Mouse (Mus musculus) kidney, embryonic 16.5 days (tissue): Measurements from ENCODE around the gene Bsn. TPM values are rescaled to one million over a fixed set of nuclear protein-coding genes. Genes with fewer than 3 reads are reported as not detected.

Experiments used
- ATAC-seq: fragments of 200-750 bp; cut with Nextera tagmentation; 2 replicates; pipeline ENCODE4 v1.8.0; 2017; ENCODE audit warnings: moderate TSS enrichment; ENCODE audit not compliant: low FRiP score, low TSS enrichment
- H3K27ac ChIP-seq: fragments of 300-500 bp; sonication (generic); 2 replicates; pipeline ENCODE4 v1.5.1; 2014; ENCODE audit warnings: low read length
- H3K27me3 ChIP-seq: fragments of 300-500 bp; sonication (generic); 2 replicates; pipeline ENCODE4 v1.6.1; 2014; ENCODE audit warnings: low read length, control low read depth, mixed read lengths; ENCODE audit not compliant: insufficient read depth
- H3K36me3 ChIP-seq: fragments of 300-500 bp; sonication (generic); 2 replicates; pipeline ENCODE4 v1.6.1; 2014; ENCODE audit warnings: low read length, control low read depth, mixed read lengths; ENCODE audit not compliant: insufficient read depth
- H3K4me1 ChIP-seq: fragments of 300-500 bp; sonication (generic); 2 replicates; pipeline ENCODE4 v1.6.1; 2014; ENCODE audit warnings: low read length, control low read depth, mixed read lengths; ENCODE audit not compliant: insufficient read depth
- H3K4me2 ChIP-seq: fragments of 300-500 bp; sonication (generic); replicated peaks from 2 replicates; pipeline ENCODE4 v1.6.1; 2014; ENCODE audit warnings: low read depth, low read length
- H3K4me3 ChIP-seq: fragments of 300-500 bp; sonication (generic); 2 replicates; pipeline ENCODE4 v1.5.1; 2014; ENCODE audit warnings: mild to moderate bottlenecking, low read length
- H3K9ac ChIP-seq: fragments of 300-500 bp; sonication (generic); replicated peaks from 2 replicates; pipeline ENCODE4 v1.6.1; 2014; ENCODE audit warnings: low read length
- H3K9me3 ChIP-seq: fragments of 300-500 bp; sonication (generic); 2 replicates; pipeline ENCODE4 v1.6.1; 2016; ENCODE audit warnings: low read length, control low read depth
- WGBS: fragments of 180-500 bp; shearing (Covaris S2); extraction: QIAGEN DNeasy Blood & Tissue Kit; methylation state at CpG from one replicate; pipeline ENCODE4 v1.1.7; 2014; 5-methylcytosine and 5-hydroxymethylcytosine counted together
- polyA plus RNA-seq: library from polyadenylated mRNA; unstranded; fragments of >200 nt; fragmentation: Nextera tagmentation; extraction: Ambion mirVana; gene quantifications from 2 replicates; pipeline ENCODE4 v1.2.1, GENCODE M21; 2015

Bsn gene
- polyA plus RNA-seq, 1 experiment from 2014 or later = 0.67 TPM

DNA sequence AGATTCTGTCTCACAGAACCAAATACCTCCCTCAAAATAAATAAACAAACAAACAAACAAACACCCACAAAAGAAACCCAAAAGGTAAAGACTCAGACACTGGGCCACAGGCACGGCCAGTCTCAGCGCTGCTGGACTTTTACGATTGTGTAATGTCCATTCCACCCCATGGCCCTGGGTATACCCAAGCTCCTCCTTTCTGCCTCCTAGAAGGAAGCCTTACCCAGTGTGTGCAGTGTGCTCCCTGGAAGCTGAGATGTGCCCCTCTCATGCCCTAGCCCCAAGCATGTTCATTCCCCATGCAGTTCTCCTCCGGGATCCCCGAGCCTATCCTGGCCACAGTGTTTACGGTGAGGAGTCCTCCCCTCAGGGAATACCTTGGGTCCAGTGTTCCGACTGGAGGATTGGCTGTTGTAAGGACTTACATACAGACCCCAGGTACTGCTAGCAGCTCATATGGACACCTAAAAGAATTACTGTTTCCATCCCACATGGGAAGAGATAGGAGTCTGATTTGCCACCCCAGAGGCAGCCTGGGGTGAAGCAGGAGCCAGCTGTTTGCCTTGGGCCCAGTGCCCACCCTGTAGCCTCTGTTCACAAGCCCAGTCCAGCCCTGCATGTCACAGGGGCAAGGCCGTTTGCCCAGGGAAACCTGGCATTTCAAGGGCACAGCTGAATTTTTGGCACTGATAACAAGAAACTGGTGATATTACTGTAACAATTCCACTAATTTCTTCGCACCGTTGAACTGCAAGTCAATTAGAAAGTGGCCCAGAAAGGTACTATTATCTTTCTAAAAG is 68.8 kb downstream of the Bsn start:
- peaks cover 14% of the 10 kb centered on the region for H3K4me1 ChIP-seq
- 84% methylated on average over 10 of the region's 10 CpGs for WGBS
- H3K9me3 ChIP-seq = no peaks in the 10 kb centered on the region
- ATAC-seq = no peak
- H3K27me3 ChIP-seq = no peaks in the 10 kb centered on the region
- H3K4me3 ChIP-seq = no peak overlapping the region
- H3K4me2 ChIP-seq = no peak overlapping the region
- H3K36me3 ChIP-seq = no peaks in the 10 kb centered on the region
- H3K27ac ChIP-seq = no peak overlapping the region
- no peak overlapping the region for H3K9ac ChIP-seq

DNA sequence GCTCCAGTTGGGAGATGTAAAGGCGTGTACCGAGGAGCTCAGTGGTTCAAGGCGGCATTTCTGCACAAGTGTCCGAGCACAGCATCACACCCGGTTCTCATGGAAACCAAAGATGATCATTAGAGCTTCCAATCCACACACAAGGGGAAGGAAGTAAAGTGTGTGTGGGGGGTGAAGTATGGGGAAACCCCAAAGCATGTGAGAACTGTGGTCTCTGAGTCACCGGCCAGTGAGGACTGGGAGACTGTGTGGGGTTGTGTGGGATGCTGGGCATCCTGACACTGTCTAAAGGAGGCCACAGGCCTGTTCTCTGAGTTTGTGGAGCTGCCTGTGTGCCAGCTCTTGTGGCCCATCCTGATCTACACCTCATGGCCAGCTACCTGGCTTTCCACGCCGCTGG is 69.5 kb downstream of the Bsn start:
- H3K27ac ChIP-seq = no peak overlapping the region
- H3K36me3 ChIP-seq = no peaks in the 10 kb centered on the region
- no peaks in the 10 kb centered on the region for H3K9me3 ChIP-seq
- no peak overlapping the region for H3K4me3 ChIP-seq
- H3K4me1 ChIP-seq = peaks cover 14% of the 10 kb centered on the region
- no peak for ATAC-seq
- no peak overlapping the region for H3K4me2 ChIP-seq
- no peaks in the 10 kb centered on the region for H3K27me3 ChIP-seq
- H3K9ac ChIP-seq = no peak overlapping the region
- WGBS = 91% methylated on average over 8 of the region's 8 CpGs

DNA sequence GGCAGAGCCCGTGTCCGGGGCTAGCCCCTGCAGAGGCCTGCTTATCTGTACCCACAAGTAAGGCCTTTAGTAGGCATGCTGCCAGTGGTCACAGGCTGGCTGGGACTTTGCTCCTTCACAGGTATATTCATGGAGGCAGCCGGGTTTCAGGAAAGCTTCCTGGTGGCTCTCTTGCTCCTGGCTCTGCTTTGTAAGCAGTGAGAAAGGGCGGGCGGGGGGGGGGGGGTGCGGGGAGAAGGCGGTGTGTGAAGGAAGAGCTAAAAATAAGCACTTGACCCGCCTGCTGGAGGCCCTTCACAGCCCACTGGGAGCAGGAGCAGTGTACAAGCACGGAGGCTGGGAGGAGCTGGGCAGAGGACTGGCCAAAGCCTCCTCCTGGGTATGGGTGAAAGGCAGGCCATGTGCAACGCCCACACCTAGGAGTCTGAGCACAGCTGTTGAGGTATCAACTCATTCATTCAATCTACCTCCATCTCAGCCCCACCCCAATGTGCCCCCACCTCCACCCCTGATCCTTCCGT is 70.2 kb downstream of the Bsn start:
- H3K36me3 ChIP-seq = no peaks in the 10 kb centered on the region
- 0 out of 2 replicates have a peak, but pooled peaks cover 4% of the 10 kb centered on the region for H3K27me3 ChIP-seq
- peaks cover 14% of the 10 kb centered on the region for H3K4me1 ChIP-seq
- H3K27ac ChIP-seq = peak overlapping the region; percentile 86
- H3K4me2 ChIP-seq = no peak overlapping the region; the same call in 1 of the 2 replicates
- no peak overlapping the region for H3K4me3 ChIP-seq
- H3K9ac ChIP-seq = peak overlapping the region; percentile 48; the same call in 1 of the 2 replicates
- 31% methylated on average over 11 of the region's 11 CpGs for WGBS
- ATAC-seq = peak; percentile 95
- no peaks in the 10 kb centered on the region for H3K9me3 ChIP-seq

DNA sequence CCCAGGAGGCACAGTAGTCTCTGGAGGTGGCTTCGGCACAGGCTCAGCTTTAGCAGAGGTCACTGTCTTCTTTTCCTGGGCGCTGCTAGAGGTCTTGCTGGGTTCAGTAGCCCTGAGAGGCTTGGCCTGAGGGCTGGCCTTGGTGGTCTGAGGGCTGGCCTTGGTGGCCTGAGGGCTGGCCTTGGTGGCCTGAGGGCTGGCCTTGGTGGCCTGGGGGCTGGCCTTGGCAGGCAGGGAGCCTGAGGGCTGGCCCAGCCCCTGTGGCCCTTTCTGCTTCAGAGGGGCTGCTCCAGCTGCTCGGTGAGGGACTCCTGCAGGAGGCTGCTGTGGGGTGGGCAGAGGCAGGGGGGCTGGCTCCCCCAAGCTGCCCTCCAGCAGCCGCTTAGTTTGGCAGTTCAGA is 73.0 kb downstream of the Bsn start:
- no peak for ATAC-seq
- H3K4me3 ChIP-seq = no peak overlapping the region
- no peak overlapping the region for H3K9ac ChIP-seq
- WGBS = 49% methylated on average over 4 of the region's 4 CpGs
- peaks cover 4% of the 10 kb centered on the region; the same call in 1 of the 2 replicates for H3K27me3 ChIP-seq
- H3K27ac ChIP-seq = no peak overlapping the region
- peaks cover 14% of the 10 kb centered on the region for H3K4me1 ChIP-seq
- no peak overlapping the region for H3K4me2 ChIP-seq
- no peaks in the 10 kb centered on the region for H3K36me3 ChIP-seq
- H3K9me3 ChIP-seq = 0 out of 2 replicates have a peak, but pooled peaks cover 3% of the 10 kb centered on the region

DNA sequence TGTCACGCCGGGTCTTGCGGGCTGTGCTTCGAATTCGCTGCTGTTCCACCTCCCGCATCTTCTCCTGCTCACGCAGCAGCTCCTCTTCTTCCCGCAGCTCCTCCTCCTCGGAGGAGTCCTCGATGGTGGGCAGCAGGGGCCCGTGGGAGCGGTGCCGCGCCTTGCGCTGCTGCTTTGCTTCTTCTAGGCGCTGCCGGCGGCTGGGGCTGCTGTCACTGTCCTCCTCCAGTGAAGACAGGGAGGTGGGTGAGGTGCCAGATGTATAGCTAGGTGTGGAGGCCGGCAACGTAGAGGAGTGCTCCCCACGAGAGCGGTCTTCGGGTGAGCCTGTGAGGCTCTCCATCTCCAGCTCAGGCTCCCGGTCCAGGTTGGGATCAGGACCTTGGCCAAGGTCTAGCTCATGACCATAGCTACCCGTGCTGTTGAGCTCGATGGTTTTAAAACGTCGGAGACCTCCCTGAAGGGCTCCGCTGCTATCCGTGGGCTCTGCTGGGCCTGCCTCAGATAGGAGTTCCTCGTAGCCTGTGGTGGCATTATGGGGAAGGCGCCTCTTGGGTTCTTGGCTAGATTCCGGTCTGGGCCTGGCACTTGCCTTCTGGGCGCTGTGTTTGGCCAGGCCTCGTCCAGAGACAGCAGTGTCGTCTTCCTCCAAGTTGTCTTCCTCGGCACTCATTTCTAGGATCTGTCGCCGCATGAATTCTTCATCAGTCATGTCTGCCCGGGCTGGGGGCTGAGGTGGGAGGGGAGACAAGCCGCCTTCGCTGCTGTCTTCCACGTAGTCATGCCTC is 74.7 kb downstream of the Bsn start:
- Histone ChIP-seq H3K4me1 (peaks cover 23% of the 10 kb centered on the region), H3K4me3 (0 out of 2 replicates have a peak overlapping the region, but pooled peaks have one; percentile 3), H3K36me3 (no peaks in the 10 kb centered on the region), H3K27ac (no peak overlapping the region), H3K9ac (no peak overlapping the region), H3K4me2 (no peak overlapping the region), H3K9me3 (0 out of 2 replicates have a peak, but pooled peaks cover 3% of the 10 kb centered on the region), H3K27me3 (peaks cover 4% of the 10 kb centered on the region; the same call in 1 of the 2 replicates)
- ATAC-seq = no peak
- WGBS = 70% methylated on average over 43 of the region's 43 CpGs

GRCm38 (mm10) chr9:108112719-108113340 is 77.4 kb downstream of the Bsn start:
- ATAC-seq = no peak
- Histone ChIP-seq H3K9ac (no peak overlapping the region), H3K36me3 (no peaks in the 10 kb centered on the region), H3K4me3 (no peak overlapping the region), H3K27me3 (peaks cover 4% of the 10 kb centered on the region; the same call in 1 of the 2 replicates), H3K4me2 (no peak overlapping the region), H3K9me3 (0 out of 2 replicates have a peak, but pooled peaks cover 3% of the 10 kb centered on the region), H3K27ac (no peak overlapping the region), H3K4me1 (peaks cover 17% of the 10 kb centered on the region)
- WGBS = 94% methylated on average over 18 of the region's 18 CpGs

DNA sequence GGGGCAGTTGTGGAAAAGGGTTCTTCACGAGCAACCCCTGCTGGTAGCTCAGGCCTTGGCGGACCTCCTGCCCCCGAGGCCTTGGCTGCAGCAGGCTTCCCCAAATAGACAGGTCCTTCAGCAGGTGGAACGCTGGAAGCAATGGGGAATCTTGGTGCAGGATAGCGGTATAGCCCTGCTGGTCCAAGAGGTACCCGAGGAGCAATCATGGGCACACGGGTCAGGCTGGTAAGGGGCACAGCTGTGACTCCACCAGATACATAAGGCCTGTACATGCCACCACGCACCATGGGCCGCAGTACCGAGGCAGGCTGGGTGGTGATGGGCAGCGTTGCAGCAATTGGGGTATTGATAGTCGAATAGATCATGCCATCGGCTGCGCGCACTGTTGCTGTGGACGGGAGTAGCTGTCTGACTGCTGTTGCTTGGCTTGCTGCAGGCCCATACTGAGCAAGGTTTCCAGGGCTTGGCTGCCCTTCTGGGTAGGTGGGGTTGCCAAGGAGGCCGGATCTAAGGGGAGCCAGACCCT is 78.5 kb downstream of the Bsn start:
- Histone ChIP-seq H3K4me2 (peak overlapping the region; percentile 71), H3K9ac (peak overlapping the region; percentile 65), H3K27me3 (peaks cover 4% of the 10 kb centered on the region; the same call in 1 of the 2 replicates), H3K9me3 (0 out of 2 replicates have a peak, but pooled peaks cover 3% of the 10 kb centered on the region), H3K4me1 (peaks cover 23% of the 10 kb centered on the region), H3K27ac (no peak overlapping the region), H3K4me3 (peak overlapping the region; percentile 43), H3K36me3 (no peaks in the 10 kb centered on the region)
- no peak for ATAC-seq
- 70% methylated on average over 17 of the region's 17 CpGs for WGBS

- ATAC-seq = no peak; the same call in 1 of the 2 replicates
- peak overlapping the region; percentile 43 for H3K4me3 ChIP-seq
- WGBS = 5% methylated on average over 22 of the region's 22 CpGs
Observed at GRCm38 (mm10) chr9:108111101-108111592, 79.0 kb downstream of the Bsn start.

DNA sequence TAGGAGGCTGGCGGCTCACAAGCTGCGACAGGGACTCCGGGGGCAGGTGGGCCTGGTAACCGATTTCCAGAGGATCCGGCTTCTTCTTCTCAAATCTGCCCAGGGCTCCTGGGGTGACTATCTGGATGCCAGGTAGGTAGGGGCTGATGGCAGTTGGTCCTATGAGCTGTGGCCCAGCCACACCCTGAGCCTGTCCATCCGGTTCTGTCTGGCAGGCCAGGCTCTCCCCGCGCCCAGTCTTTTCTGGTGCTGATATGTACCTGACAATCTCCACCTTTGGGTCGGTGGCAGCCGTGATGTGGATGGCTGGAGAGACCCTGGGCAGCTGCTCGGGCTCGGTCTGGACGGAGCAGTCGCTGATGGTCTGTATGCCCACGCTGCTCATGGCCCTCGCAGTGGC is 80.0 kb downstream of the Bsn start:
- Histone ChIP-seq H3K36me3 (no peaks in the 10 kb centered on the region), H3K27me3 (peaks cover 1% of the 10 kb centered on the region; the same call in 1 of the 2 replicates), H3K4me2 (no peak overlapping the region; the same call in 1 of the 2 replicates), H3K27ac (no peak overlapping the region), H3K4me3 (no peak overlapping the region), H3K9me3 (0 out of 2 replicates have a peak, but pooled peaks cover 3% of the 10 kb centered on the region), H3K4me1 (peaks cover 35% of the 10 kb centered on the region), H3K9ac (0 out of 2 replicates have a peak overlapping the region, but pooled peaks have one; percentile 65)
- WGBS = 84% methylated on average over 16 of the region's 16 CpGs
- ATAC-seq = no peak

More at GRCm38 (mm10) chr9:108111101-108111592, 79.0 kb downstream of the Bsn start:
- Histone ChIP-seq H3K36me3 (no peaks in the 10 kb centered on the region), H3K9me3 (0 out of 2 replicates have a peak, but pooled peaks cover 3% of the 10 kb centered on the region), H3K4me2 (peak overlapping the region; percentile 71), H3K4me1 (peaks cover 26% of the 10 kb centered on the region), H3K9ac (peak overlapping the region; percentile 65), H3K27me3 (peaks cover 4% of the 10 kb centered on the region; the same call in 1 of the 2 replicates), H3K27ac (no peak overlapping the region)
